Mouse (Mus musculus) testis, adult 2 months (tissue): ENCODE results near the gene Chchd3. TPM values are rescaled to one million over a fixed set of nuclear protein-coding genes. Genes with fewer than 3 reads are reported as not detected.
A peak's percentile ranks its signal among the peaks of the same experiment; 100 is the strongest.

Source experiments
- H3K27ac ChIP-seq: fragments of 200-500 bp; 2 replicates; pipeline ENCODE4 v1.5.1; 2012; ENCODE audit warnings: low read depth, low read length; ENCODE audit not compliant: control insufficient read depth, insufficient read depth
- H3K27me3 ChIP-seq: fragments of 200-500 bp; 2 replicates; pipeline ENCODE4 v1.6.1; 2012; ENCODE audit warnings: mild to moderate bottlenecking, low read length, moderate library complexity; ENCODE audit not compliant: control insufficient read depth, insufficient read depth
- H3K36me3 ChIP-seq: fragments of 200-500 bp; 2 replicates; pipeline ENCODE4 v1.6.1; 2012; ENCODE audit warnings: mild to moderate bottlenecking, low read length; ENCODE audit not compliant: control insufficient read depth, insufficient read depth
- H3K4me1 ChIP-seq: fragments of 200-500 bp; 2 replicates; pipeline ENCODE4 v1.6.1; 2012; ENCODE audit warnings: low read length; ENCODE audit not compliant: control insufficient read depth, insufficient read depth
- H3K4me3 ChIP-seq: fragments of 200-500 bp; 2 replicates; pipeline ENCODE4 v1.5.1; 2012; ENCODE audit warnings: low read depth, mild to moderate bottlenecking, low read length, moderate library complexity, mixed read lengths; ENCODE audit not compliant: control insufficient read depth
- CTCF ChIP-seq: fragments of 200-500 bp; IDR thresholded peaks from 2 replicates; pipeline ENCODE4 v1.5.1; 2012; ENCODE audit warnings: low read depth, mild to moderate bottlenecking, inconsistent platforms, low read length, moderate library complexity; ENCODE audit not compliant: control insufficient read depth, insufficient read depth, insufficient replicate concordance
- POLR2A ChIP-seq: fragments of 200-500 bp; IDR thresholded peaks from 2 replicates; pipeline ENCODE4 v1.6.1; 2012; ENCODE audit warnings: low read depth, mild to moderate bottlenecking, inconsistent platforms, low read length, moderate library complexity; ENCODE audit not compliant: control insufficient read depth
- polyA plus RNA-seq: library from polyadenylated mRNA; depleted of rRNA; stranded (reverse); fragments of >200 nt; gene quantifications from 2 replicates; pipeline ENCODE4 v1.2.3, GENCODE M21; 2012; rRNA removed

Chchd3 gene
- polyA plus RNA-seq, 1 experiment: 192 TPM

- H3K36me3 ChIP-seq: no peaks in the 10 kb centered on the region
- TF ChIP-seq POLR2A (no peak), CTCF (no peak)
- peak overlapping the region; percentile 10 for H3K4me3 ChIP-seq
- H3K27me3 ChIP-seq: no peaks in the 10 kb centered on the region
- peaks cover 7% of the 10 kb centered on the region for H3K4me1 ChIP-seq
- H3K27ac ChIP-seq: no peak overlapping the region
Observed at GRCm38 (mm10) chr6:32780602-32781001, 279.5 kb downstream of the Chchd3 start.

- peaks cover 7% of the 10 kb centered on the region for H3K4me1 ChIP-seq
- H3K27me3 ChIP-seq: no peaks in the 10 kb centered on the region
- no peak for TF ChIP-seq CTCF
- no peak for TF ChIP-seq POLR2A
- H3K27ac ChIP-seq: no peak overlapping the region
- no peak overlapping the region for H3K4me3 ChIP-seq
- H3K36me3 ChIP-seq: no peaks in the 10 kb centered on the region
Observed at GRCm38 (mm10) chr6:32776384-32776783, 283.7 kb downstream of the Chchd3 start.

GRCm38 (mm10) chr6:32754524-32754923, 305.5 kb downstream of the Chchd3 start:
- no peaks in the 10 kb centered on the region for H3K27me3 ChIP-seq
- TF ChIP-seq POLR2A: no peak
- TF ChIP-seq CTCF: no peak
- no peak overlapping the region for H3K27ac ChIP-seq
- H3K4me1 ChIP-seq: no peaks in the 10 kb centered on the region
- H3K36me3 ChIP-seq: no peaks in the 10 kb centered on the region
- H3K4me3 ChIP-seq: no peak overlapping the region

- no peaks in the 10 kb centered on the region for H3K4me1 ChIP-seq
- no peak overlapping the region for H3K27ac ChIP-seq
- TF ChIP-seq POLR2A (no peak), CTCF (no peak)
- H3K4me3 ChIP-seq: no peak overlapping the region
- no peaks in the 10 kb centered on the region for H3K36me3 ChIP-seq
- H3K27me3 ChIP-seq: no peaks in the 10 kb centered on the region
Observed at GRCm38 (mm10) chr6:32749821-32750220, 310.2 kb downstream of the Chchd3 start.

- Histone ChIP-seq H3K27ac (no peak overlapping the region), H3K27me3 (no peaks in the 10 kb centered on the region), H3K36me3 (no peaks in the 10 kb centered on the region), H3K4me3 (no peak overlapping the region), H3K4me1 (no peaks in the 10 kb centered on the region)
- TF ChIP-seq CTCF (no peak), POLR2A (no peak)
Observed at GRCm38 (mm10) chr6:32748777-32749176, 311.3 kb downstream of the Chchd3 start.

- TF ChIP-seq CTCF (no peak), POLR2A (no peak)
- no peak overlapping the region for H3K4me3 ChIP-seq
- no peaks in the 10 kb centered on the region for H3K27me3 ChIP-seq
- no peak overlapping the region for H3K27ac ChIP-seq
- H3K4me1 ChIP-seq: no peaks in the 10 kb centered on the region
- H3K36me3 ChIP-seq: no peaks in the 10 kb centered on the region
Observed at GRCm38 (mm10) chr6:32747333-32747732, 312.7 kb downstream of the Chchd3 start.

Other genes with a start within 250 kb of the Chchd3 start
- 2.6 and 3.3 TPM in 2 replicates for gene Exoc4, start 188.8 kb upstream of the Chchd3 start, polyA plus RNA-seq